ENCODE assay signal across 14 mouse cellular contexts in genomic region chr6:55745105-55745858, GRCm38 (mm10).
"Had no signal": no experiment of that assay in that cellular context is flagged by ENCODE, and none has a peak within 500 bp of the region (broad histone marks: within the 10 kb centered on the region; RNA-seq: fewer than 3 reads in every experiment).

No protein-coding gene starts in this region.

- H3K27ac ChIP-seq: kidney, embryonic 15.5 days; limb, embryonic 10.5 days; liver, embryonic 15.5 days; macrophage; midbrain, embryonic 12.5 days; stomach, embryonic 15.5 days had no signal

- H3K4me3 ChIP-seq: kidney, embryonic 15.5 days; limb, embryonic 10.5 days; liver, embryonic 15.5 days; megakaryocyte, embryonic 14.5 days; midbrain, embryonic 12.5 days; stomach, embryonic 15.5 days had no signal

- H3K27me3 ChIP-seq: kidney, embryonic 15.5 days; liver, embryonic 15.5 days; midbrain, embryonic 12.5 days; stomach, embryonic 15.5 days had no signal

- H3K4me1 ChIP-seq: kidney, embryonic 15.5 days; limb, embryonic 10.5 days; liver, embryonic 15.5 days; midbrain, embryonic 12.5 days; stomach, embryonic 15.5 days had no signal

- H3K4me2 ChIP-seq: kidney, embryonic 15.5 days; liver, embryonic 11.5 days; liver, embryonic 15.5 days; midbrain, embryonic 12.5 days; stomach, embryonic 15.5 days had no signal

- H3K36me3 ChIP-seq: kidney, embryonic 15.5 days; limb, embryonic 10.5 days; liver, embryonic 15.5 days; midbrain, embryonic 12.5 days; stomach, embryonic 15.5 days had no signal

- DNase-seq: kidney, postnatal 14 days; lung, adult 2 months; lung, postnatal 14 days; right cerebral cortex, postnatal 14 days; thymus, adult 2 months; thymus, postnatal 25 days had no signal

- H3K9ac ChIP-seq: kidney, embryonic 15.5 days; liver, embryonic 15.5 days; midbrain, embryonic 12.5 days; stomach, embryonic 15.5 days had no signal

- H3K9me3 ChIP-seq: kidney, embryonic 15.5 days; limb, embryonic 10.5 days; liver, embryonic 15.5 days; megakaryocyte, embryonic 14.5 days; midbrain, embryonic 12.5 days; stomach, embryonic 15.5 days had no signal
